Mouse (Mus musculus) erythroblast, embryonic 14.5 days (primary cell): ENCODE measurements around the gene Fbxo24. TPM values are rescaled to one million over a fixed set of nuclear protein-coding genes. Genes with fewer than 3 reads are reported as not detected.

Experiments
- H3K27me3 ChIP-seq: 2 replicates; pipeline ENCODE4 v1.6.1; 2012; ENCODE audit warnings: inconsistent platforms; ENCODE audit not compliant: control insufficient read depth
- H3K36me3 ChIP-seq: 2 replicates; pipeline ENCODE4 v1.6.1; 2012; ENCODE audit warnings: mild to moderate bottlenecking, inconsistent platforms; ENCODE audit not compliant: control insufficient read depth
- H3K4me1 ChIP-seq: 2 replicates; pipeline ENCODE4 v1.6.1; 2012; ENCODE audit warnings: inconsistent platforms; ENCODE audit not compliant: control insufficient read depth
- H3K4me3 ChIP-seq: replicated peaks from 2 replicates; pipeline ENCODE3; 2012; ENCODE audit warnings: moderate library complexity, mild to moderate bottlenecking, inconsistent platforms
- H3K9me3 ChIP-seq: 2 replicates; pipeline ENCODE4 v1.6.1; 2012; ENCODE audit warnings: low read length, inconsistent platforms, mixed read lengths; ENCODE audit not compliant: control insufficient read depth
- GATA1 ChIP-seq: IDR thresholded peaks from 2 replicates; pipeline ENCODE4 v1.6.1; 2012; ENCODE audit warnings: low read length, inconsistent platforms, mixed read lengths
- TAL1 ChIP-seq: IDR thresholded peaks from 3 replicates; pipeline ENCODE4 v1.6.1; 2012; ENCODE audit warnings: low read length, inconsistent platforms, mixed read lengths
- polyA plus RNA-seq: library from polyadenylated mRNA; stranded (reverse); fragments of >175 nt; gene quantifications from 2 replicates; pipeline ENCODE4 v1.2.3, GENCODE M21; 2012

The Fbxo24 gene
- polyA plus RNA-seq, 1 experiment = not detected

DNA sequence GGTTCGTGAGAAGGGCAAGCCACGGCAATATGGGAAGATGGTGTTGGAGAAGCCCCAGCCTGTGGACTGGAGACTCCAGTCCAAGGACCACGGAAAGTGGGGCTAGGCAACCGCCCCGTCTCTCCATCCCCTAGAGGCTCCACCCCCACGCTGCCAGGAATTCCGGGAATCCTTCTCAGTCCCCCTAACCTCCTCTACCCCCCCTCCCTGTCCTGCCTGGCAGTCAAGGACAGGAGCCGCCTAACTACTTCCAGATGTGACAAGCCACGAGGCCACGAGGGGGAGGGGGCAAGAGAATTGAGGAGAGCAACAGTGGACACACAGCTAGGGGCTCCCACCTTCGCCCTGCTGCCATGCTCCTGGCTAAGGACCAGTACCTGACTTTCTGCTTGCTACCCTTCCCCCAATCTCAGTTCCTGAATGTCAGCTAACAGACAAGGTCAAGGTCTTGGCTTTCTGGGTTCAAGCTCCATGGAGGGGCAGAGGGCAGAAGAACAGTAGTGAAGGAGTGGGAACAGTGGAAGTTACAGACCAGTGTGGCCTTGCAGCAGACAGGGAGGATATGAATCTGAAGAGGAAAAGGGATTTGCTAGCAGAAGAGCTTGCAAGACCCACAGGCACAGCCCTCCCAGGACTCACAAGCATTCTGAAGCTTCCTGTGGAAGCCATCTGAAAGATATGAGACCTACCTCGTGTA, 18.1 kb downstream of the Fbxo24 start:
- Histone ChIP-seq H3K9me3 (no peaks in the 10 kb centered on the region), H3K27me3 (peaks cover 31% of the 10 kb centered on the region), H3K4me1 (peaks cover 25% of the 10 kb centered on the region), H3K36me3 (peaks cover 8% of the 10 kb centered on the region), H3K4me3 (no peak overlapping the region)
- no peak for TF ChIP-seq GATA1
- no peak for TF ChIP-seq TAL1

GRCm38 (mm10) chr5:137610056-137610455, 18.7 kb downstream of the Fbxo24 start:
- no peak for TF ChIP-seq TAL1
- H3K9me3 ChIP-seq = no peaks in the 10 kb centered on the region
- H3K4me1 ChIP-seq = peaks cover 31% of the 10 kb centered on the region
- peaks cover 12% of the 10 kb centered on the region for H3K36me3 ChIP-seq
- peaks cover 31% of the 10 kb centered on the region for H3K27me3 ChIP-seq
- H3K4me3 ChIP-seq = no peak overlapping the region

GRCm38 (mm10) chr5:137609292-137609691, 19.5 kb downstream of the Fbxo24 start:
- Histone ChIP-seq H3K27me3 (peaks cover 31% of the 10 kb centered on the region), H3K9me3 (no peaks in the 10 kb centered on the region), H3K4me3 (no peak overlapping the region), H3K4me1 (peaks cover 36% of the 10 kb centered on the region), H3K36me3 (peaks cover 13% of the 10 kb centered on the region)
- no peak for TF ChIP-seq TAL1
- TF ChIP-seq GATA1 = no peak

GRCm38 (mm10) chr5:137608654-137609190, 20.1 kb downstream of the Fbxo24 start:
- Histone ChIP-seq H3K9me3 (no peaks in the 10 kb centered on the region), H3K4me3 (no peak overlapping the region), H3K36me3 (peaks cover 13% of the 10 kb centered on the region), H3K27me3 (peaks cover 31% of the 10 kb centered on the region), H3K4me1 (peaks cover 40% of the 10 kb centered on the region)
- TF ChIP-seq GATA1 (no peak), TAL1 (no peak)

DNA sequence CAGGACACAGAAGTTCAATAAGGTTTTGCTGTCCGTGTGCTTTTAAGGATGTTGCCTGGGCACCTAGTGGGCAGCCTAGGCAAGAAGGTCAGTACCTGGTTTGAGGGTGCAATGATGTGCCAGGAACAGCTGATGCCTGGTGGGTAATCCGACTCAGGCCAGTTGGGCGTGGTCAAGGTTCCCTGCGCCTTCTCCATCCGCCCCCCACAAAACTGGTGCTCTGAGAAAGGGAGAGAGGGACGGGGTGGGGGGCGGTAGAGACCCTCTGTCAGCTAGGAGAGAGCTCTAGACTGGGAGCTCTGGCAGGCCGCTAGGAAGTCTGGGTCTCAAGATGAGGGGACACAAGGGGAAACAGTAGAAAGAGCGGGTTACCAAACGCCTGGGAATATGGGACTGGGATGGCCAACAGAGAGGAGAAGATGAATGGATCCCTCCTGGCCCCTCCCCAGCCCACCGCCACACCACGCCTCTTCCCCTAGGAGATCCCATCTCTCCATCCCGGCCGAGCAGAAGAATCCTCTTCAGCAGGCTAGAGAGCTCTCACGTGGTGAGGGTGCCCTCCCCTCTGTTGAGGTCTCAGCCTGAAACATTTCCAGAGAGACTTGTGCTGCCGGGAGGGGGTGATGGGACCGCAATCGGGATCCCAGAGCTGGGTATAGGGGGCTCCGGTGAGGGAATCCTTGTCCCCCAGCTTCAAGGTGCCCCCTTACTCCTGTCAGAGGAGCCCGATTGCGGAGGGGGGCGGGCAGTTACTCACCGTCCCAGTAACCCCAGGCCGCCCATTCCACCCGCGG, 20.7 kb downstream of the Fbxo24 start:
- Histone ChIP-seq H3K27me3 (peaks cover 29% of the 10 kb centered on the region), H3K9me3 (no peaks in the 10 kb centered on the region), H3K4me1 (peaks cover 39% of the 10 kb centered on the region), H3K36me3 (peaks cover 13% of the 10 kb centered on the region), H3K4me3 (no peak overlapping the region)
- no peak for TF ChIP-seq TAL1
- no peak for TF ChIP-seq GATA1

GRCm38 (mm10) chr5:137601365-137601729, 27.5 kb downstream of the Fbxo24 start:
- no peaks in the 10 kb centered on the region for H3K27me3 ChIP-seq
- peaks cover 3% of the 10 kb centered on the region; the same call in 1 of the 2 replicates for H3K9me3 ChIP-seq
- H3K4me3 ChIP-seq = peak overlapping the region; percentile 69
- peaks cover 30% of the 10 kb centered on the region for H3K36me3 ChIP-seq
- no peak for TF ChIP-seq GATA1
- no peak for TF ChIP-seq TAL1
- peaks cover 80% of the 10 kb centered on the region for H3K4me1 ChIP-seq

GRCm38 (mm10) chr5:137600619-137601364, 28.0 kb downstream of the Fbxo24 start, which contains the start of gene Mospd3:
Gene Mospd3 (minus strand): TSS chr5:137601058.
- Histone ChIP-seq H3K4me1 (peaks cover 77% of the 10 kb centered on the region), H3K9me3 (peaks cover 3% of the 10 kb centered on the region; the same call in 1 of the 2 replicates), H3K27me3 (no peaks in the 10 kb centered on the region), H3K36me3 (peaks cover 28% of the 10 kb centered on the region), H3K4me3 (peak within 1 kb of the TSS; percentile 69)
- TF ChIP-seq TAL1 (no peak), GATA1 (no peak)

DNA sequence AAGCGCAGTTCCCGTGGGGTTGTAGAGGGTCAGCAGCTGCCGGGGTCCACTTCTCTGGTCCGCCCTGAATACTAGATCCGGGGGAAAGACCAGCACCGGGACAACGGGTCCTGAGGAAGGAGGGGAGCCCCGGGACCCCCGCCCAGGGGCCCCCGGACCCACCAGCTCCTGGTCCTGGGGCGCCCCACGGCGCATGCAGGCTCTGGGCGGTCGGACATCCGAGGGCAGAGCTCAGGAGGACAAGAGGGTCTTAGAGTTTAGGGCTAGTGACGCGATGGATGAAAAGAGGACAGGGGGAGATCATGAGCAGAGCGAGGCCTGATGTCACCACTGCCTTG, 28.6 kb downstream of the Fbxo24 start:
- TF ChIP-seq GATA1 (no peak), TAL1 (no peak)
- Histone ChIP-seq H3K4me1 (peaks cover 74% of the 10 kb centered on the region), H3K36me3 (peaks cover 27% of the 10 kb centered on the region), H3K27me3 (no peaks in the 10 kb centered on the region), H3K4me3 (peak overlapping the region; percentile 69), H3K9me3 (peaks cover 3% of the 10 kb centered on the region; the same call in 1 of the 2 replicates)

GRCm38 (mm10) chr5:137599600-137599999, 29.2 kb downstream of the Fbxo24 start:
- Histone ChIP-seq H3K27me3 (no peaks in the 10 kb centered on the region), H3K4me3 (peak overlapping the region; percentile 69), H3K9me3 (peaks cover 3% of the 10 kb centered on the region; the same call in 1 of the 2 replicates), H3K4me1 (peaks cover 68% of the 10 kb centered on the region), H3K36me3 (peaks cover 24% of the 10 kb centered on the region)
- TF ChIP-seq TAL1 = no peak
- no peak for TF ChIP-seq GATA1
